Comparison of ENCODE assay signal across 22 mouse cellular contexts in genomic region chr6:112388385-112388784, GRCm38 (mm10). TPM values are rescaled to one million over a fixed set of nuclear protein-coding genes. Genes with fewer than 3 reads are reported as not detected.
A peak's percentile ranks its signal among the peaks of the same experiment; 100 is the strongest.
DNase-seq lines count a peak whose midpoint lies in the region; ATAC-seq and TF ChIP-seq lines count a peak whose summit lies in the region.
"Had no signal": no experiment of that assay in that cellular context is flagged by ENCODE, and none has a peak within 500 bp of the region (broad histone marks: within the 10 kb centered on the region; RNA-seq: fewer than 3 reads in every experiment).

No protein-coding gene starts in this region.

- WGBS in heart, embryonic 16.5 days, result 80% methylated on average over 3 of the region's 3 CpGs
- 75% methylated on average over 3 of the region's 3 CpGs for WGBS in heart, embryonic 10.5 days
- WGBS in lung, postnatal 0 days, result 80% methylated on average over 3 of the region's 3 CpGs

- H3K27me3 ChIP-seq in heart, embryonic 16.5 days (ENCODE audit: control insufficient read depth, insufficient read depth, low read length), result no peaks in the 10 kb centered on the region
- no peaks in the 10 kb centered on the region; the same call in 1 of the 2 replicates for H3K27me3 ChIP-seq in heart, embryonic 10.5 days (ENCODE audit: insufficient read depth, poor library complexity, severe bottlenecking)
- H3K27me3 ChIP-seq in lung, postnatal 0 days (replicated peaks; ENCODE audit: insufficient read depth, low read length), result no peaks in the 10 kb centered on the region
- H3K27me3 ChIP-seq: forebrain, embryonic 13.5 days; heart, embryonic 12.5 days; heart, embryonic 15.5 days; hindbrain, embryonic 12.5 days; hindbrain, embryonic 15.5 days; intestine, embryonic 15.5 days had no signal

- ATAC-seq in heart, embryonic 16.5 days (replicated peaks; ENCODE audit: extremely low read depth, insufficient read depth, low FRiP score), result no peak
- ATAC-seq in lung, postnatal 0 days, result peak; percentile 27; the same call in 1 of the 2 replicates
- ATAC-seq: activated CD4-positive, CD25-positive, alpha-beta regulatory T cell, adult 4 months; forebrain, embryonic 13.5 days; forebrain, embryonic 16.5 days had no signal

- H3K4me3 ChIP-seq in gastrocnemius, adult 2 months, result no peak overlapping the region
- H3K4me3 ChIP-seq in heart, embryonic 16.5 days (ENCODE audit: low read length), result no peak overlapping the region
- no peak overlapping the region for H3K4me3 ChIP-seq in heart, embryonic 10.5 days
- no peak overlapping the region for H3K4me3 ChIP-seq in lung, postnatal 0 days (ENCODE audit: low read depth, low read length)
- H3K4me3 ChIP-seq in brown adipose tissue, adult 24 weeks (ENCODE audit: insufficient read depth, low read depth, low read length), result no peak overlapping the region
- H3K4me3 ChIP-seq: forebrain, embryonic 10.5 days; forebrain, embryonic 13.5 days; heart, embryonic 12.5 days; heart, embryonic 15.5 days; hindbrain, embryonic 12.5 days; hindbrain, embryonic 15.5 days; intestine, embryonic 15.5 days had no signal

- DNase-seq in gastrocnemius, adult 2 months, result no peak
- no peak for DNase-seq in gastrocnemius, postnatal 10 days
- no peak for DNase-seq in heart, embryonic 10.5 days (ENCODE audit: low spot score)
- DNase-seq in lung, postnatal 0 days (ENCODE audit: low spot score), result no peak
- DNase-seq in lung, postnatal 36 days, result no peak
- DNase-seq: adrenal gland, adult 8-10 months; adrenal gland, postnatal 25 days; cerebellum, adult 18-20 months; cerebellum, adult 9-10 months; cerebellum, postnatal 14 days had no signal

- H3K27ac ChIP-seq in gastrocnemius, adult 2 months, result peak overlapping the region; percentile 56; the same call in 1 of the 2 replicates
- peak overlapping the region; percentile 58 for H3K27ac ChIP-seq in heart, embryonic 16.5 days (ENCODE audit: low read length)
- H3K27ac ChIP-seq in heart, embryonic 10.5 days, result no peak overlapping the region
- H3K27ac ChIP-seq in lung, postnatal 0 days (ENCODE audit: low read length), result peak overlapping the region; percentile 32; the same call in 1 of the 2 replicates
- peak overlapping the region; percentile 85 for H3K27ac ChIP-seq in brown adipose tissue, adult 24 weeks (replicated peaks; ENCODE audit: low read depth, low read length)
- H3K27ac ChIP-seq: forebrain, embryonic 10.5 days; forebrain, embryonic 13.5 days; hindbrain, embryonic 12.5 days; hindbrain, embryonic 15.5 days; intestine, embryonic 15.5 days had no signal

- intact Hi-C loops in gastrocnemius, adult 2 months (cut with DNase I), result no loop called here

- no peaks in the 10 kb centered on the region for H3K36me3 ChIP-seq in heart, embryonic 16.5 days (ENCODE audit: control insufficient read depth, insufficient read depth)
- no peaks in the 10 kb centered on the region for H3K36me3 ChIP-seq in heart, embryonic 10.5 days
- no peaks in the 10 kb centered on the region for H3K36me3 ChIP-seq in lung, postnatal 0 days (ENCODE audit: insufficient read depth, low read length)
- H3K36me3 ChIP-seq: forebrain, embryonic 10.5 days; heart, embryonic 12.5 days; heart, embryonic 15.5 days; hindbrain, embryonic 12.5 days; hindbrain, embryonic 15.5 days; intestine, embryonic 15.5 days had no signal

- H3K9ac ChIP-seq in heart, embryonic 16.5 days (ENCODE audit: low read length), result no peak overlapping the region
- H3K9ac ChIP-seq in lung, postnatal 0 days (replicated peaks; ENCODE audit: low read depth), result no peak overlapping the region
- H3K9ac ChIP-seq: forebrain, embryonic 13.5 days; heart, embryonic 12.5 days; heart, embryonic 15.5 days; hindbrain, embryonic 12.5 days; hindbrain, embryonic 15.5 days; intestine, embryonic 15.5 days had no signal

- no peak for TF ChIP-seq EP300 in lung, postnatal 0 days (IDR thresholded peaks at IDR 0.05)

- peaks cover 2% of the 10 kb centered on the region; the same call in 1 of the 2 replicates for H3K4me1 ChIP-seq in heart, embryonic 16.5 days (ENCODE audit: control insufficient read depth, insufficient read depth, low read length)
- H3K4me1 ChIP-seq in heart, embryonic 10.5 days, result no peaks in the 10 kb centered on the region
- no peaks in the 10 kb centered on the region for H3K4me1 ChIP-seq in lung, postnatal 0 days (ENCODE audit: insufficient read depth, low read depth, low read length)
- H3K4me1 ChIP-seq in brown adipose tissue, adult 24 weeks (ENCODE audit: control insufficient read depth, insufficient read depth, insufficient read length, low read length), result peaks cover 40% of the 10 kb centered on the region
- H3K4me1 ChIP-seq: forebrain, embryonic 10.5 days; forebrain, embryonic 13.5 days; hindbrain, embryonic 12.5 days; hindbrain, embryonic 15.5 days; intestine, embryonic 15.5 days had no signal

- H3K4me2 ChIP-seq in heart, embryonic 16.5 days (ENCODE audit: low read depth, low read length), result no peak overlapping the region
- no peak overlapping the region for H3K4me2 ChIP-seq in lung, postnatal 0 days (replicated peaks; ENCODE audit: low read depth, low read length)
- H3K4me2 ChIP-seq: forebrain, embryonic 13.5 days; heart, embryonic 12.5 days; heart, embryonic 15.5 days; hindbrain, embryonic 12.5 days; hindbrain, embryonic 15.5 days; intestine, embryonic 15.5 days had no signal

- H3K9me3 ChIP-seq in heart, embryonic 16.5 days (replicated peaks; ENCODE audit: control insufficient read depth, low read length), result no peaks in the 10 kb centered on the region
- H3K9me3 ChIP-seq in heart, embryonic 10.5 days, result no peaks in the 10 kb centered on the region
- no peaks in the 10 kb centered on the region for H3K9me3 ChIP-seq in lung, postnatal 0 days (ENCODE audit: low read length)
- H3K9me3 ChIP-seq: forebrain, embryonic 10.5 days; forebrain, embryonic 13.5 days; heart, embryonic 12.5 days; heart, embryonic 15.5 days; hindbrain, embryonic 12.5 days; hindbrain, embryonic 15.5 days; intestine, embryonic 15.5 days had no signal

- TF ChIP-seq CTCF in gastrocnemius, adult 2 months (IDR thresholded peaks at IDR 0.05), result no peak
- no peak for TF ChIP-seq CTCF in lung, postnatal 0 days (IDR thresholded peaks at IDR 0.05)

RNA-seq across cellular contexts. Expression of gene Ssu2, which starts 0.6 kb away (rescaled TPM):
- under 1 TPM; 0.64 to 0.75 TPM for total RNA-seq in gastrocnemius, adult 2 months (2021)
- total RNA-seq in gastrocnemius, postnatal 10 days (2021), result 1 to 10 TPM; 2.3 TPM
- polyA plus RNA-seq in heart, embryonic 16.5 days (2015; fragmentation: Nextera tagmentation; extraction: Ambion mirVana), result 2.6 and 3.7 TPM in 2 replicates
- polyA plus RNA-seq in heart, embryonic 10.5 days (2016; fragmentation: Nextera tagmentation; extraction: Ambion mirVana), result 0.18 and 0.49 TPM in 2 replicates
- 4.5 and 6.3 TPM in 2 replicates for polyA plus RNA-seq in lung, postnatal 0 days (2015; fragmentation: Nextera tagmentation; extraction: Ambion mirVana)
- not detected in 2 replicates for polyA plus RNA-seq in brown adipose tissue, adult 24 weeks (2012; ENCODE audit: insufficient read depth, insufficient read length, missing spikeins)
- total RNA-seq: hematopoietic stem cell, adult 5-6 weeks had no signal
- polyA plus RNA-seq: activated CD4-positive, CD25-positive, alpha-beta regulatory T cell, adult 4 months; forebrain, embryonic 13.5 days; forebrain, embryonic 16.5 days; hindbrain, embryonic 15.5 days had no signal
